In genomic region chr8:70816679-70817078, GRCm38 (mm10) we compare ENCODE assay signal across 9 mouse cellular contexts. TPM values are rescaled to one million over a fixed set of nuclear protein-coding genes. Genes with fewer than 3 reads are reported as not detected.
DNase-seq lines count a peak whose midpoint lies in the region; ATAC-seq and TF ChIP-seq lines count a peak whose summit lies in the region.
"Had no signal": no experiment of that assay in that cellular context is flagged by ENCODE, and none has a peak within 500 bp of the region (broad histone marks: within the 10 kb centered on the region; RNA-seq: fewer than 3 reads in every experiment).

No protein-coding gene starts in this region.

- no peak for ATAC-seq in heart, embryonic 14.5 days (ENCODE audit: insufficient number of reproducible peaks, insufficient read depth, low FRiP score, low read depth)
- peak; percentile 11; the same call in 1 of the 2 replicates for ATAC-seq in megakaryocyte, adult 5-6 weeks (ENCODE audit: poor library complexity, severe bottlenecking)

- no peaks in the 10 kb centered on the region for H3K36me3 ChIP-seq in heart, embryonic 14.5 days (ENCODE audit: control insufficient read depth, insufficient read depth, low read length)
- H3K36me3 ChIP-seq in thymus, adult 2 months (ENCODE audit: control insufficient read depth, insufficient read depth, low read length) = 0 out of 2 replicates have a peak, but pooled peaks cover 3% of the 10 kb centered on the region

- H3K27me3 ChIP-seq in heart, embryonic 14.5 days (ENCODE audit: control insufficient read depth, insufficient read depth, low read length) = peaks cover 44% of the 10 kb centered on the region
- H3K27me3 ChIP-seq in thymus, adult 2 months (ENCODE audit: control insufficient read depth, insufficient read depth, low read length) = no peaks in the 10 kb centered on the region

- WGBS in heart, embryonic 14.5 days = 8% methylated on average over 30 of the region's 30 CpGs
- 82% methylated on average over 30 of the region's 30 CpGs for WGBS in thymus, adult 2 months

- H3K4me2 ChIP-seq in heart, embryonic 14.5 days (ENCODE audit: low read length) = peak overlapping the region; percentile 38

- DNase-seq in embryo, embryonic 10 days (ENCODE audit: low spot score) = peak; percentile 48
- no peak for DNase-seq in embryo, embryonic 10.5 days (ENCODE audit: low spot score)
- peak; percentile 84 for DNase-seq in R1 (ENCODE audit: low read depth, low spot score)
- peak; percentile 61 to 85 for DNase-seq in kidney, postnatal 36 days
- DNase-seq in right cerebral cortex, adult 2 months (ENCODE audit: low spot score in 2 of 2) = no peak
- DNase-seq in thymus, adult 2 months = no peak

- no peak for TF ChIP-seq POLR2A in thymus, adult 2 months (IDR thresholded peaks at IDR 0.05; ENCODE audit: control insufficient read depth, extremely low read depth, insufficient read depth, low read length, poor library complexity)

- H3K9ac ChIP-seq in heart, embryonic 14.5 days (ENCODE audit: low read length) = no peak overlapping the region

- TF ChIP-seq CTCF in thymus, adult 2 months (IDR thresholded peaks at IDR 0.05; ENCODE audit: borderline replicate concordance, control insufficient read depth, extremely low read depth, insufficient read depth, low read length, poor library complexity) = no peak

- no peak overlapping the region for H3K4me3 ChIP-seq in heart, embryonic 14.5 days (ENCODE audit: control insufficient read depth in 1 of 2, insufficient read depth in 1 of 2, low read depth in 1 of 2, low read length in 2 of 2)
- H3K4me3 ChIP-seq in thymus, adult 2 months (ENCODE audit: control insufficient read depth, insufficient read depth, low read length) = no peak overlapping the region

- no peak overlapping the region for H3K27ac ChIP-seq in heart, embryonic 14.5 days (replicated peaks in 1 of 2; ENCODE audit: control insufficient read depth in 1 of 2, insufficient read depth in 1 of 2, low read depth in 2 of 2, low read length in 2 of 2)
- no peak overlapping the region for H3K27ac ChIP-seq in thymus, adult 2 months (ENCODE audit: control insufficient read depth, insufficient read depth, low read length)

- H3K4me1 ChIP-seq in heart, embryonic 14.5 days (ENCODE audit: control insufficient read depth in 2 of 2, insufficient read depth in 2 of 2, low read length in 2 of 2) = peaks cover 3% of the 10 kb centered on the region in 2 experiments; a peak in 1 of 4 replicates
- H3K4me1 ChIP-seq in thymus, adult 2 months (replicated peaks; ENCODE audit: control insufficient read depth, insufficient read depth, low read length) = peaks cover 8% of the 10 kb centered on the region

- peaks cover 11% of the 10 kb centered on the region for H3K9me3 ChIP-seq in heart, embryonic 14.5 days (ENCODE audit: control insufficient read depth, low read length)

RNA-seq across cellular contexts. Expression of gene Il12rb1, which starts 8.4 kb away (rescaled TPM):
- polyA plus RNA-seq in heart, embryonic 14.5 days (2014; fragmentation: Nextera tagmentation; extraction: Ambion mirVana) = 0.09 TPM in 1 of 2 replicates, not detected in the other
- total RNA-seq in megakaryocyte, adult 5-6 weeks (2015) = 0.80 and 1.5 TPM in 2 replicates
- 0.07 and 1.7 TPM in 2 replicates for total RNA-seq in megakaryocyte, adult 5-6 weeks (2017)
- polyA plus RNA-seq in thymus, adult 2 months (2012; rRNA removed) = 48.6 and 53.4 TPM in 2 replicates
- total RNA-seq: heart, postnatal 36 days had no signal

RNA-seq across cellular contexts. Expression of gene Mast3, which starts 11.8 kb away (rescaled TPM):
- 6.7 and 9.4 TPM in 2 replicates for polyA plus RNA-seq in heart, embryonic 14.5 days (2014; fragmentation: Nextera tagmentation; extraction: Ambion mirVana)
- 56.2 and 65.4 TPM in 2 replicates for total RNA-seq in megakaryocyte, adult 5-6 weeks (2015)
- 14.4 and 24.6 TPM in 2 replicates for total RNA-seq in megakaryocyte, adult 5-6 weeks (2017)
- 615 and 696 TPM in 2 replicates for polyA plus RNA-seq in thymus, adult 2 months (2012; rRNA removed)

RNA-seq across cellular contexts. Expression of gene Arrdc2, which starts 22.8 kb away (rescaled TPM):
- polyA plus RNA-seq in heart, embryonic 14.5 days (2014; fragmentation: Nextera tagmentation; extraction: Ambion mirVana) = 2.5 and 2.8 TPM in 2 replicates
- 9.0 and 11.0 TPM in 2 replicates for total RNA-seq in megakaryocyte, adult 5-6 weeks (2015)
- total RNA-seq in megakaryocyte, adult 5-6 weeks (2017) = 10.5 and 11.1 TPM in 2 replicates
- 75.4 and 77.4 TPM in 2 replicates for polyA plus RNA-seq in thymus, adult 2 months (2012; rRNA removed)

RNA-seq across cellular contexts. Expression of gene Pik3r2, which starts 40.2 kb away (rescaled TPM):
- 23.1 and 26.7 TPM in 2 replicates for polyA plus RNA-seq in heart, embryonic 14.5 days (2014; fragmentation: Nextera tagmentation; extraction: Ambion mirVana)
- 4.6 and 5.0 TPM in 2 replicates for total RNA-seq in megakaryocyte, adult 5-6 weeks (2015)
- total RNA-seq in megakaryocyte, adult 5-6 weeks (2017) = 14.7 and 14.9 TPM in 2 replicates
- 124 and 136 TPM in 2 replicates for polyA plus RNA-seq in thymus, adult 2 months (2012; rRNA removed)

RNA-seq across cellular contexts. Expression of gene Kcnn1, which starts 46.4 kb away (rescaled TPM):
- polyA plus RNA-seq in heart, embryonic 14.5 days (2014; fragmentation: Nextera tagmentation; extraction: Ambion mirVana) = 1.8 and 2.2 TPM in 2 replicates
- not detected in 2 replicates for total RNA-seq in megakaryocyte, adult 5-6 weeks (2015)
- 0.33 TPM in 1 of 2 replicates, not detected in the other for total RNA-seq in megakaryocyte, adult 5-6 weeks (2017)
- polyA plus RNA-seq in thymus, adult 2 months (2012; rRNA removed) = 4.2 and 6.4 TPM in 2 replicates

Comparison
In these comparisons a context has a peak if more than half of its experiments do, and no peak if none do; other contexts are left out.
1. DNase-seq: peak in embryo, embryonic 10 days (single experiment), R1 (single experiment) and kidney, postnatal 36 days (2 of 2); none in embryo, embryonic 10.5 days (single experiment), right cerebral cortex, adult 2 months (0 of 2) and thymus, adult 2 months (single experiment).
2. RNA of gene Il12rb1, which starts 8.4 kb away (polyA plus RNA-seq): 48.6 to 53.4 TPM in thymus, adult 2 months; 0.09 TPM in heart, embryonic 14.5 days; every median in the first group is over 10 times any median in the second.
3. RNA of gene Mast3, which starts 11.8 kb away (polyA plus RNA-seq): 615 to 696 TPM in thymus, adult 2 months; 6.7 to 9.4 TPM in heart, embryonic 14.5 days; every median in the first group is over 10 times any median in the second.
4. RNA of gene Arrdc2, which starts 22.8 kb away (polyA plus RNA-seq): 75.4 to 77.4 TPM in thymus, adult 2 months; 2.5 to 2.8 TPM in heart, embryonic 14.5 days; every median in the first group is over 10 times any median in the second.